Mouse (Mus musculus) myocyte (in vitro differentiated cells): Measurements from ENCODE around the gene Bglap3.

Experiments
- CEBPB ChIP-seq: IDR thresholded peaks from 2 replicates; pipeline ENCODE4 v1.6.1; 2011; ENCODE audit warnings: mild to moderate bottlenecking, moderate library complexity; ENCODE audit not compliant: poor library complexity, insufficient read depth, severe bottlenecking
- MAX ChIP-seq: IDR thresholded peaks from one replicate; pipeline ENCODE4 v1.6.1; 2011; ENCODE audit warnings: low read depth, mild to moderate bottlenecking, control low read depth
- POLR2A ChIP-seq: IDR thresholded peaks from one replicate; pipeline ENCODE4 v1.6.1; 2011; ENCODE audit warnings: low read depth, mild to moderate bottlenecking, control low read depth, moderate library complexity; ENCODE audit not compliant: insufficient read length
- POLR2AphosphoS2 ChIP-seq: IDR thresholded peaks from one replicate; pipeline ENCODE4 v1.6.1; 2011; ENCODE audit warnings: low read depth, control low read depth; ENCODE audit not compliant: insufficient read length

- TF ChIP-seq POLR2AphosphoS2 = no peak
- no peak for TF ChIP-seq POLR2A
- TF ChIP-seq MAX = no peak
- TF ChIP-seq CEBPB = no peak
Measured at GRCm38 (mm10) chr3:88334029-88334658, 38.4 kb downstream of the Bglap3 start.
